Mouse (Mus musculus) urinary bladder, postnatal 25 days (tissue): ENCODE measurements at regions not wholly inside any gene's neighbourhood (a gene's known extent, or its start where the extent isn't known, plus 50 kb on each side); places are given as distances from the start of the nearest gene placed in this dataset.

Experiments used
- DNase-seq: peaks from one replicate; pipeline ENCODE4 v3.0.0; 2022; ENCODE audit warnings: low spot score

- DNase-seq: no peak
Measured at GRCm38 (mm10) chr7:142835319-142835718, 92.1 kb upstream of the Ins2 start.

DNA sequence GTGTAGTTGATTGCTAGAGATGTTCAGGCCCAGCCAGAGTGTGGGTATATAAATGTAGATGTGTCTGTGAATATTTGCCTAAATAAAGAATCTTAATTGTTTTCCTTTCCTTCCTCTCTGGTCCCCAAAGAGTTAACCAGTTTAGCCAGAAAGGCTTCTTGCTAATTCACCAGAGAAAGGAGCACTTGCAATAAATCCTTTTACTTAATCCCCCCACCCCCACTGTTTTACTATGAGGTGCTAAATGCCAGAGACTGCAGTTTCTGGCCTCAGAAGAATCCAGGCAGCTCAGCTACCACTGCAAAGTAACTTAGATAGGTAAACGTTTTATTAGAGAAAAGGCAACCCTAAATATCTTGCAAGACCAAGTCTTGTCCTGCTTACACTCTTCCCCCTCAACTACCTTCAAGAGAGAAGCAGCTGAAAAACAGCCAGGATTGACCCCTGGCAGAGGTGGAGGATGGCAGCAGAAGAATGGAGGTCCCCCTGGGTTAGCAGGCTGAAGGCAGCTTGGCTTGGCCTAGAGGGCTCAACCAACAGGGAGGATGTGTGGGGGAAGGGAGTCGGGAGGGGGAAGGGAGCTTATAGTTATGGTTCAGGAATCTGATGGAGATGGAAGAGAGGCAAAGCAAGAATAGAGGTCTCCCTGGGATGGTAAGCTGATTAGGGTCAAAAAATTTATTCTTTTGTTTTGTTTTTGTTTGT is 87.9 kb upstream of the Ins2 start:
- DNase-seq: no peak

GRCm38 (mm10) chr7:142810711-142811110 is 67.5 kb upstream of the Ins2 start:
- DNase-seq: no peak

DNA sequence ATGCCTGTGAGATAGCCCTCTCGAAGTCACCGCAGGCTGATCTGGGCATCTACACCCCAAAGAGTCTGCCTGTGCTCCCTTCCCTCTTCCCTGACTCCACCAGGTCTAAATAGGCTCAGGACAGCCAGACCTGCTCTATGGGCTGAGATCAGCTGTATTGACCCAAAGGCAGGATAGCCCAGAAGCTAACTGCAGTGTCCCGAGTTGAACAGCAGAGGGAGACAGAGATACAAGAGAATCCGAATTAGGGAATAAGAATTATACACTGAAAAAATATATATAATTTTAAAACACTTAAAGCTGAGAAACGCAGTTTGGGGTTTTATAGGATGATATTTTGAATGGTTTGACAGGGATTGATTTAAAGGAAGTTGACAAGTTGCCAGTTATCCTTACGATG is 56.2 kb upstream of the Ins2 start:
- peak; percentile 39 for DNase-seq

DNA sequence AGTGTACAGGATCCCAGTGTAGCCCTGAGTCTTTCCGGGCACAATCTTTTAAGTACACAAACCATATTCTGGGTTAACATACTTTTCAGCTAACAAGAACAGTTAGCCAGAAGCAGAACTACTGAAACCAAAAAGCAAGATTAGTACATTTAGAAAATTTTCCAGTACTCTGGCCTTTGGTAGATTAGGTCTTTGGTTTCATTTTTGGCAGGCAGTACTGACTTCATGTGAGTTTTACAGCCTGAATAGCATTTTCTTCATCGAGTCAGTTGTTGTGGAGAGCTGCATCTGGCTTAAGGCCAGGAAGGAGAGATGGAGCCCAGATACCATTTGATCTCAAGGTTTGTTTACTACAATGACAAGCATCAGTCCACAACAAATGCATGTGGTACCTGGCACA is 51.3 kb upstream of the Ins2 start:
- DNase-seq: no peak
